Mouse (Mus musculus): ENCODE measurements around the gene Smarca4.
A peak's percentile ranks its signal among the peaks of the same experiment; 100 is the strongest.

Smarca4 gene

GRCm38 (mm10) chr9:21723377-21724146 lies 107.6 kb downstream of the Smarca4 start, which contains the start of gene Ldlr:
Ldlr (plus strand) TSS chr9:21723483.
- peak; percentile 63 for DNase-seq (ENCODE audit: low spot score)

GRCm38 (mm10) chr9:21724147-21724536 lies 108.2 kb downstream of the Smarca4 start:
- peak; percentile 63 for DNase-seq (ENCODE audit: low spot score)

GRCm38 (mm10) chr9:21725224-21726121 lies 109.5 kb downstream of the Smarca4 start:
- DNase-seq (ENCODE audit: low spot score) = no peak

GRCm38 (mm10) chr9:21726218-21726975 lies 110.4 kb downstream of the Smarca4 start:
- no peak for DNase-seq (ENCODE audit: low spot score)

- DNase-seq (ENCODE audit: low spot score) = no peak
Observed at GRCm38 (mm10) chr9:21728261-21728832, 112.4 kb downstream of the Smarca4 start.

GRCm38 (mm10) chr9:21729264-21729663 lies 113.3 kb downstream of the Smarca4 start:
- no peak for DNase-seq (ENCODE audit: low spot score)

GRCm38 (mm10) chr9:21732288-21732687 lies 116.3 kb downstream of the Smarca4 start:
- no peak for DNase-seq (ENCODE audit: low spot score)

- DNase-seq (ENCODE audit: low spot score) = no peak
Observed at GRCm38 (mm10) chr9:21733446-21733845, 117.5 kb downstream of the Smarca4 start.

- DNase-seq (ENCODE audit: low spot score) = no peak
Observed at GRCm38 (mm10) chr9:21733989-21734388, 118.0 kb downstream of the Smarca4 start.

GRCm38 (mm10) chr9:21735126-21735525 lies 119.2 kb downstream of the Smarca4 start:
- DNase-seq (ENCODE audit: low spot score) = no peak

GRCm38 (mm10) chr9:21736580-21736979 lies 120.6 kb downstream of the Smarca4 start:
- DNase-seq (ENCODE audit: low spot score) = no peak

GRCm38 (mm10) chr9:21737188-21737587 lies 121.2 kb downstream of the Smarca4 start:
- DNase-seq (ENCODE audit: low spot score) = no peak

GRCm38 (mm10) chr9:21738776-21739175 lies 122.8 kb downstream of the Smarca4 start:
- no peak for DNase-seq (ENCODE audit: low spot score)

GRCm38 (mm10) chr9:21740427-21740826 lies 124.5 kb downstream of the Smarca4 start:
- DNase-seq (ENCODE audit: low spot score) = no peak

- DNase-seq (ENCODE audit: low spot score) = no peak
Observed at GRCm38 (mm10) chr9:21741514-21741913, 125.5 kb downstream of the Smarca4 start.

- no peak for DNase-seq (ENCODE audit: low spot score)
Observed at GRCm38 (mm10) chr9:21747238-21747774, 131.3 kb downstream of the Smarca4 start.

- no peak for DNase-seq (ENCODE audit: low spot score)
Observed at GRCm38 (mm10) chr9:21748033-21748432, 132.1 kb downstream of the Smarca4 start.

- no peak for DNase-seq (ENCODE audit: low spot score)
Observed at GRCm38 (mm10) chr9:21748491-21748890, 132.5 kb downstream of the Smarca4 start.

GRCm38 (mm10) chr9:21749382-21750118 lies 133.6 kb downstream of the Smarca4 start:
- no peak for DNase-seq (ENCODE audit: low spot score)

GRCm38 (mm10) chr9:21750370-21750769 lies 134.4 kb downstream of the Smarca4 start:
- no peak for DNase-seq (ENCODE audit: low spot score)

- no peak for DNase-seq (ENCODE audit: low spot score)
Observed at GRCm38 (mm10) chr9:21751347-21751746, 135.4 kb downstream of the Smarca4 start.

Measured in urinary bladder, postnatal 10 days (tissue).